Mouse (Mus musculus): Measurements from ENCODE around the gene Dclk2. TPM values are rescaled to one million over a fixed set of nuclear protein-coding genes. Genes with fewer than 3 reads are reported as not detected.
A peak's percentile ranks its signal among the peaks of the same experiment; 100 is the strongest.

The Dclk2 gene
- polyA plus RNA-seq, 1 experiment: 3.2 TPM

GRCm38 (mm10) chr3:86789752-86790151, 130.9 kb downstream of the Dclk2 start:
- H3K27me3 ChIP-seq (replicated peaks; ENCODE audit: control insufficient read depth, insufficient read depth, low read length): no peaks in the 10 kb centered on the region
- WGBS: 91% methylated on average over 5 of the region's 5 CpGs
- H3K27ac ChIP-seq (ENCODE audit: insufficient read depth, low read depth, low read length): no peak overlapping the region
- H3K36me3 ChIP-seq (ENCODE audit: control insufficient read depth, insufficient read depth, low read length): no peaks in the 10 kb centered on the region
- peak; percentile 8 for DNase-seq
- H3K4me1 ChIP-seq (ENCODE audit: control insufficient read depth, insufficient read depth, low read length): no peaks in the 10 kb centered on the region
- no peak overlapping the region for H3K4me3 ChIP-seq (ENCODE audit: insufficient read depth, low read depth, low read length)
- TF ChIP-seq POLR2A (IDR thresholded peaks at IDR 0.05; ENCODE audit: low read depth, low read length): no peak
- no peak for TF ChIP-seq CTCF (conservative IDR thresholded peaks at IDR 0.05; ENCODE audit: insufficient read depth, insufficient read length, low read depth, low read length)

GRCm38 (mm10) chr3:86788711-86789110, 131.9 kb downstream of the Dclk2 start:
- Histone ChIP-seq H3K4me1 (ENCODE audit: control insufficient read depth, insufficient read depth, low read length) (no peaks in the 10 kb centered on the region), H3K27me3 (replicated peaks; ENCODE audit: control insufficient read depth, insufficient read depth, low read length) (no peaks in the 10 kb centered on the region), H3K4me3 (ENCODE audit: insufficient read depth, low read depth, low read length) (no peak overlapping the region), H3K36me3 (ENCODE audit: control insufficient read depth, insufficient read depth, low read length) (no peaks in the 10 kb centered on the region), H3K27ac (ENCODE audit: insufficient read depth, low read depth, low read length) (no peak overlapping the region)
- peak; percentile 75 for DNase-seq
- no peak for TF ChIP-seq POLR2A (IDR thresholded peaks at IDR 0.05; ENCODE audit: low read depth, low read length)
- TF ChIP-seq CTCF (conservative IDR thresholded peaks at IDR 0.05; ENCODE audit: insufficient read depth, insufficient read length, low read depth, low read length): peak; percentile 44
- 27% methylated on average over 6 of the region's 6 CpGs for WGBS

GRCm38 (mm10) chr3:86787423-86788123, 133.1 kb downstream of the Dclk2 start:
- no peak overlapping the region for H3K27ac ChIP-seq (ENCODE audit: insufficient read depth, low read depth, low read length)
- no peak for DNase-seq
- 89% methylated on average over 10 of the region's 10 CpGs for WGBS
- no peaks in the 10 kb centered on the region for H3K4me1 ChIP-seq (ENCODE audit: control insufficient read depth, insufficient read depth, low read length)
- H3K4me3 ChIP-seq (ENCODE audit: insufficient read depth, low read depth, low read length): no peak overlapping the region
- no peaks in the 10 kb centered on the region; the same call in 1 of the 2 replicates for H3K36me3 ChIP-seq (ENCODE audit: control insufficient read depth, insufficient read depth, low read length)
- TF ChIP-seq POLR2A (IDR thresholded peaks at IDR 0.05; ENCODE audit: low read depth, low read length) (no peak), CTCF (conservative IDR thresholded peaks at IDR 0.05; ENCODE audit: insufficient read depth, insufficient read length, low read depth, low read length) (no peak)
- H3K27me3 ChIP-seq (replicated peaks; ENCODE audit: control insufficient read depth, insufficient read depth, low read length): no peaks in the 10 kb centered on the region

GRCm38 (mm10) chr3:86786845-86787351, 133.8 kb downstream of the Dclk2 start:
- Histone ChIP-seq H3K27me3 (replicated peaks; ENCODE audit: control insufficient read depth, insufficient read depth, low read length) (no peaks in the 10 kb centered on the region), H3K27ac (ENCODE audit: insufficient read depth, low read depth, low read length) (no peak overlapping the region), H3K4me3 (ENCODE audit: insufficient read depth, low read depth, low read length) (no peak overlapping the region), H3K4me1 (ENCODE audit: control insufficient read depth, insufficient read depth, low read length) (no peaks in the 10 kb centered on the region), H3K36me3 (ENCODE audit: control insufficient read depth, insufficient read depth, low read length) (no peaks in the 10 kb centered on the region; the same call in 1 of the 2 replicates)
- TF ChIP-seq CTCF (conservative IDR thresholded peaks at IDR 0.05; ENCODE audit: insufficient read depth, insufficient read length, low read depth, low read length) (no peak), POLR2A (IDR thresholded peaks at IDR 0.05; ENCODE audit: low read depth, low read length) (no peak)
- WGBS: 44% methylated on average over 11 of the region's 11 CpGs
- peak; percentile 62 for DNase-seq

GRCm38 (mm10) chr3:86786280-86786679, 134.4 kb downstream of the Dclk2 start:
- 76% methylated on average over 12 of the region's 12 CpGs for WGBS

GRCm38 (mm10) chr3:86784930-86785329, 135.7 kb downstream of the Dclk2 start:
- Histone ChIP-seq H3K4me1 (ENCODE audit: control insufficient read depth, insufficient read depth, low read length) (no peaks in the 10 kb centered on the region), H3K27ac (ENCODE audit: insufficient read depth, low read depth, low read length) (no peak overlapping the region), H3K36me3 (ENCODE audit: control insufficient read depth, insufficient read depth, low read length) (no peaks in the 10 kb centered on the region; the same call in 1 of the 2 replicates), H3K27me3 (replicated peaks; ENCODE audit: control insufficient read depth, insufficient read depth, low read length) (no peaks in the 10 kb centered on the region), H3K4me3 (ENCODE audit: insufficient read depth, low read depth, low read length) (no peak overlapping the region)
- no peak for TF ChIP-seq POLR2A (IDR thresholded peaks at IDR 0.05; ENCODE audit: low read depth, low read length)
- no peak for TF ChIP-seq CTCF (conservative IDR thresholded peaks at IDR 0.05; ENCODE audit: insufficient read depth, insufficient read length, low read depth, low read length)
- no peak for DNase-seq
- WGBS: 59% methylated on average over 11 of the region's 11 CpGs

More at GRCm38 (mm10) chr3:86786280-86786679, 134.4 kb downstream of the Dclk2 start:
- no peak overlapping the region for H3K27ac ChIP-seq (ENCODE audit: insufficient read depth, low read depth, low read length)
- no peaks in the 10 kb centered on the region; the same call in 1 of the 2 replicates for H3K36me3 ChIP-seq (ENCODE audit: control insufficient read depth, insufficient read depth, low read length)
- H3K4me1 ChIP-seq (ENCODE audit: control insufficient read depth, insufficient read depth, low read length): no peaks in the 10 kb centered on the region
- no peak overlapping the region for H3K4me3 ChIP-seq (ENCODE audit: insufficient read depth, low read depth, low read length)
- TF ChIP-seq CTCF (conservative IDR thresholded peaks at IDR 0.05; ENCODE audit: insufficient read depth, insufficient read length, low read depth, low read length): no peak
- no peak for TF ChIP-seq POLR2A (IDR thresholded peaks at IDR 0.05; ENCODE audit: low read depth, low read length)
- H3K27me3 ChIP-seq (replicated peaks; ENCODE audit: control insufficient read depth, insufficient read depth, low read length): no peaks in the 10 kb centered on the region
- DNase-seq: no peak

- H3K27ac ChIP-seq (ENCODE audit: insufficient read depth, low read depth, low read length): no peak overlapping the region
- no peaks in the 10 kb centered on the region; the same call in 1 of the 2 replicates for H3K36me3 ChIP-seq (ENCODE audit: control insufficient read depth, insufficient read depth, low read length)
- WGBS: 78% methylated on average over 3 of the region's 3 CpGs
- no peak for DNase-seq
- no peaks in the 10 kb centered on the region for H3K27me3 ChIP-seq (replicated peaks; ENCODE audit: control insufficient read depth, insufficient read depth, low read length)
- no peak overlapping the region for H3K4me3 ChIP-seq (ENCODE audit: insufficient read depth, low read depth, low read length)
- TF ChIP-seq POLR2A (IDR thresholded peaks at IDR 0.05; ENCODE audit: low read depth, low read length): no peak
- no peak for TF ChIP-seq CTCF (conservative IDR thresholded peaks at IDR 0.05; ENCODE audit: insufficient read depth, insufficient read length, low read depth, low read length)
- no peaks in the 10 kb centered on the region for H3K4me1 ChIP-seq (ENCODE audit: control insufficient read depth, insufficient read depth, low read length)
Measured at GRCm38 (mm10) chr3:86784051-86784450, 136.6 kb downstream of the Dclk2 start.

Data from kidney, adult 2 months (tissue).